Mouse (Mus musculus): Measurements from ENCODE around the gene Col1a1.
"Not testable (repeated sequence)": the region's sequence is repeated elsewhere in the genome, so short reads cannot be mapped to it uniquely, and the experiment has no call there.

Gene Col1a1

DNA sequence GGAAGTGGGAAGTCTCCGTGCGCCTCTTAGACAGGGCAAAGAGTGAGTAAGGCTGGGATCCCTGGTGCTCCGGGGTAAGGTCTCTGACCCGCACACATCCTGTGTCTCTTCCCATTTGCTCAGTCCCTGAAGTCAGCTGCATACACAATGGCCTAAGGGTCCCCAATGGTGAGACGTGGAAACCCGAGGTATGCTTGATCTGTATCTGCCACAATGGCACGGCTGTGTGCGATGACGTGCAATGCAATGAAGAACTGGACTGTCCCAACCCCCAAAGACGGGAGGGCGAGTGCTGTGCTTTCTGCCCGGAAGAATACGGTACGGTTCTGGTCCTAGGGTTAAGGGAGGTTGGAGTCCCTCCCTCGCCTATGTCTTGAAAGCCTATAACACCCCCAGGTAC lies 1.8 kb downstream of the Col1a1 start:
- no peak for DNase-seq (ENCODE audit: extremely low spot score)

DNA sequence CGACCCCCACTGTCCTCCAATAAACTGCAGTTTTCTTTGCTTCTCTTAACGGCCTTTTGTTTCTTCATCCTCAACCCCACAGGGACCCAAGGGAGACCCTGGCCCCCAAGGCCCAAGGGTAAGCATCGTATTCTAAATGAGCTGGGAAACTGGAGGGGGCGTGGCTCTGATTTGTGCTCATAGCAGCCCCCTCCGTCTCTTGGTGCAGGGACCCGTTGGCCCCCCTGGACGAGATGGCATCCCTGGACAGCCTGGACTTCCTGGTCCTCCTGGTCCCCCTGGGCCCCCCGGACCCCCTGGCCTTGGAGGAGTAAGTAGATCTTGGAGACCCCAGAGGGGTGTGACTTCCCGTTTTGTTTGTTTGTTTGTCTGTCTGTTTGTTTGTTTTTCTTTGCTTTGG lies 2.3 kb downstream of the Col1a1 start:
- no peak for DNase-seq (ENCODE audit: extremely low spot score)

DNA sequence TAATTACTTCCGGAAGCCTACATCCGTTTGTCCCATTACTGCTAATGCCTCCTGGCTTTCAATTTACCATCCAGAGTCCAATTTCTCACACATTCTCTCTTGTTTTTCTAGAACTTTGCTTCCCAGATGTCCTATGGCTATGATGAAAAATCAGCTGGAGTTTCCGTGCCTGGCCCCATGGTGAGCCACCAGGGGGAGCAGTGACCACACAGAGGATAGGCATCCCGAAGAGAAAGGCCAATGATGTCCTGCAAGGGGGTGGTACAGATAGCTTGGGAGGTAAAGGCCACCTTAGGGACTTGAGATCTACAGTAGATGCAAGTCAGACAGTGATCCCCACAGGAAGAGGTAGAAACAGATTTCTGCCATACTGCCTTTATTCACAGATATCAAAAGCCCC lies 3.3 kb downstream of the Col1a1 start:
- peak; percentile 69 for DNase-seq (ENCODE audit: extremely low spot score)

DNA sequence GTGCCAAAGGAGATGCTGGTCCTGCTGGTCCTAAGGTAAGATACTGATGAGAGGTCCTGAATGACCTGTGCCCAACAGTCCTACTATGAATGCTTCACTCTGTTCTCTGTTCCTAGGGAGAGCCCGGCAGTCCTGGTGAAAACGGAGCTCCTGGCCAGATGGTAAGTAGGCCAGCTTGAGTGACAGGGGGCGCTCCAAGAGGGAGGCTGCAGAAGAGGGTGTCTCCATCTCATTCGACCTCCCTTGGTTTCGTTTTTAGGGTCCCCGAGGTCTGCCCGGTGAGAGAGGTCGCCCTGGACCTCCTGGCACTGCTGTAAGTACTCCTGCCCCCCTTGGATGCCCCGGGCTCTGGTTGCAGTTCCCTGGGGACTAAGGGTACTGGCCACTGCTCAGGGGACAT lies 5.1 kb downstream of the Col1a1 start:
- no peak for DNase-seq (ENCODE audit: extremely low spot score)

DNA sequence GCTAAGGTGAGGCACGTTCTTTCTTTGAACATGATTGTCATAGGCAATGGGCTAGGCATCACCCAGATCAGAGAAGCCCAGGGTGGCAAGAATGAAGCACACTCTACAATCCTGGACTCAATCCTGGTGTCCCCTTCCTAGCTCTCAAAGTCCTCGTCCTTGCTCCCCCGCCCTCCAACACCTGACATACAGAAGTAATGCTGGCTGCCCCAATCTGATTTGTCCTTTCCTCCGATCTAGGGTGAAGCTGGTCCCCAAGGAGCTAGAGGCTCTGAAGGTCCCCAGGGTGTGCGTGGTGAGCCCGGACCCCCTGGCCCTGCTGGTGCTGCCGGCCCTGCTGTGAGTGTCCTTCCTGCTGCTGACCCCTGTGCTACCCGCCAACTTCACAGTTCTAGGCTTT lies 5.8 kb downstream of the Col1a1 start:
- no peak for DNase-seq (ENCODE audit: extremely low spot score)

DNA sequence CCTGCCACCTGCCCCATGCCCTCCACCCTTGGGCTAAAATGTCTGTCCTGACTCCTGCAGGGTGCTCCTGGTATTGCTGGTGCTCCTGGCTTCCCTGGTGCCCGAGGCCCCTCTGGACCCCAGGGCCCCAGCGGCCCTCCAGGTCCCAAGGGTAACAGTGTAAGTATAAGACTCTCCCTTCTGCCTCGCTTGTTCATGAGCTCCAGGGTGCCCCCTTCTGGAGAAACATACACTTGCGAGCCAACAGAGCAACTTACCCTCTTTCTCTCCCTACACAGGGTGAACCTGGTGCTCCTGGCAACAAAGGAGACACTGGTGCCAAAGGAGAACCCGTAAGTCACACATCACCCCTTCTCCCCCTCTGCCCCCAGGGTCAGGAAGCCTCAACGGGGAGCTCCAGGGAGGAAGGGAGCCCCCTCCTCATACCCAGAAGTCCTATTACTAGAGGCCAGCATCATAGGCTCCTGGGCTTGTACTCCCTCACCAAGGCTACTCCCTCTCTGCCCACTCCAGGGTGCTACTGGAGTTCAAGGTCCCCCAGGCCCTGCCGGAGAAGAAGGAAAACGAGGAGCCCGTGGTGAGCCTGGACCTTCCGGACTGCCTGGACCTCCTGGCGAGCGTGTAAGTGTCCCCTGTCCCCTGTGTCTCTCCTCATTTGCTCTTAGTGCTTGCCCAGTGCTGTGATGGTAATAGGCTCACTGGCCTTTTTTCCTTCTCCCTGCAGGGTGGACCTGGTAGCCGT lies 6.4 kb downstream of the Col1a1 start:
- DNase-seq (ENCODE audit: extremely low spot score) = peak; percentile 28

DNA sequence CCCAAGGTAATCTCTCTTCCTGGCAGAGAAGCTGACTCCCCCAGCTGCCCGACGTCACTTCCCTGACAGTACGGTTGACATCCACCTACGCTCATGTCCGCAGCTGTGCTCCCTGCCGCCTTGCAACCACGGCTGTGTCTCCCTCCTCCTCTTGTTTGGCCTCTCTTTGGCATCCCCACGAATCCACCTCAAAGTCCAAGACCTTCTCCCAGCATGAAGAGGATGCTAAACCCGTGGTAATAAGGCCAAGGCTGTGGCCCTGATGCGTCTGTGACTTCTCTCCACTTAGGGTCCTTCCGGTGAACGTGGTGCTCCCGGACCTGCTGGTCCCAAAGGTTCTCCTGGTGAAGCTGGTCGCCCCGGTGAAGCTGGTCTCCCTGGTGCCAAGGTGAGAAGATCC lies 7.0 kb downstream of the Col1a1 start:
- no peak for DNase-seq (ENCODE audit: extremely low spot score)

DNA sequence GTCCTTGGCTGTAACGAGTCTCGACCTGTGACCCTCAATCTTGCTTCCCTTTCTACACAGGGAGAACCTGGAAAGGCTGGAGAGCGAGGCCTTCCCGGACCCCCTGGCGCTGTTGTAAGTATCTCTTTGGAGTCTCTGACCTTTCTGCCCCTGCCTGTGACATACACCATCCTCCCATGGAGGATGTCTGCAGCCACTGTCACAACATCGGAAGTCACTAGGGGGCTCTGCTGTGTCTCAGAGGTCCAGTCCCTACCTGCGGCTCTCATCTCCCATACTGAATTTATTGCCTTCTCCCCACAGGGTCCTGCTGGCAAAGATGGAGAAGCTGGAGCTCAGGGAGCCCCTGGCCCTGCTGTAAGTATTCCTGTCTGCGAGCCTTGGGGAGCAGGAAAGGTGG lies 8.3 kb downstream of the Col1a1 start:
- DNase-seq (ENCODE audit: extremely low spot score) = no peak

DNA sequence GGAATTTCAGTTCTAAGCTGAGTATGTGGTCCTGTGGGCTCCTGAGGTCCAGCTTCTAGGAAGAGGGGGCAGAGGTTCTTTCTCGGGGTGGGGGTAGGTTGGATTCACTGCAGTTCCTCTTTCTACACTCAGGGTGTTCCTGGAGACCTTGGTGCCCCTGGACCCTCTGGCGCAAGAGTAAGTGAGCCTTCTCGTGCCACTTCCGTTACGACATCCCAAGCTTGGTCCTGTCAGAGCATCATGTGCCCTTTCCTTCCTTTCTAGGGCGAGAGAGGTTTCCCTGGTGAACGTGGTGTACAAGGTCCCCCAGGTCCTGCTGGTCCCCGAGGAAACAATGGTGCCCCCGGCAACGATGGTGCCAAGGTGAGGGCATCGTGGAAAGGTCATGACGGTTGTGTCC lies 9.2 kb downstream of the Col1a1 start:
- no peak for DNase-seq (ENCODE audit: extremely low spot score)

DNA sequence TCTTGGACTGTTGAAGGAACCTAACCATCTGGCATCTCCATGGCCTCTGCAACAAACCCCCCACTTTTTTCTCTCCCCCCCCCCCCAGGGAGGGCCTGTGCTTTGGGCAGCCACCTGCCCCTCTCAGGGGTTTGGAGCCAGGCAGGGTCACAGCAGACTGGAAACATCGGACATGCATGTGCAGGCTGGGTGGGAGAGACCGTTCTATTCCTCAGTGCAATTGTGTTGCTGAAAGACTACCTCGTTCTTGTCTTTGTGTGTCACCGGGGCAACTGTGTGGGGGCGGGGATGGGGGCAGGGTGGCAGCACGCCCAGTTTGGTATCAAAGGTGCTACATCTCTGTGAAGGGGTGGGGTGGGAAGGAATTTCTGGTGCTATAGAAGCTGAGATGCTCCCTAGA lies 16.1 kb downstream of the Col1a1 start:
- DNase-seq (ENCODE audit: extremely low spot score) = peak; percentile 47

DNA sequence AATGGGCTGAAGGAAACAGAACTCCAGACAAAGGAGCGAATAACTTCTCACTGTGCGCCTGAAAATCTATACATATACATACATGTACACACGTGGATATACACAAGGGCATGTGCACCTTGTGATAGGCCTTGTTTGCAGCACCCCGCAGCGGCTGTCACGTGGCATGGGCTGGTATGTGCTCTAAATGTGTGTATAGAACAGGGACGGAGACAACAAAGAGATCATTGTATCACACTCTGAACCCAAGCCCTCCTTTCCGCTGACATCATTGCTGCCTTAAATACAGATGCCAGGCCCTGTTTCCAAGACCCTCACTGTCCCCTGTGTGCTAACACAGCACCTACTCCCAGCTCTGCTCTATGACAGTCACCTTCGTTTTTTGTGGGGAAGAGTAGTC lies 19.1 kb downstream of the Col1a1 start:
- DNase-seq (ENCODE audit: extremely low spot score) = no peak

DNA sequence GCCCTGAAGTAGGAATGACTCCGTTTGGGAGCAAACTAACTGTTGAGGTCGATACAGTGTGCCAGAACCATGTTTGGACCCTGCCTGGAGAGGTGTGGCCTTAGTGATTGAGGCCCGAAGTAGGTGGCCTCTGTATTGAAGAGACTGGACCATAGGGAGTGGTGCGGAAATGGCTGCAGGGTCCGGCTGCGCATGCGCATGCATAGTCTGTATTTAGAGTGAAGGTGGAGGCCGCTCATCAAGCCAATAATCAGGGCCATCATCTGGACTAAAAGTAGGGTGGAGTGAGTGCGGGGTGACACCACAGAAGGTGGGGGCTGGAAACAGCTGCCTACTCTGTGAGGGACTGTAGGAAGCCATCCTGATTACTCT lies 21.7 kb downstream of the Col1a1 start:
- no peak for DNase-seq (ENCODE audit: extremely low spot score)

DNA sequence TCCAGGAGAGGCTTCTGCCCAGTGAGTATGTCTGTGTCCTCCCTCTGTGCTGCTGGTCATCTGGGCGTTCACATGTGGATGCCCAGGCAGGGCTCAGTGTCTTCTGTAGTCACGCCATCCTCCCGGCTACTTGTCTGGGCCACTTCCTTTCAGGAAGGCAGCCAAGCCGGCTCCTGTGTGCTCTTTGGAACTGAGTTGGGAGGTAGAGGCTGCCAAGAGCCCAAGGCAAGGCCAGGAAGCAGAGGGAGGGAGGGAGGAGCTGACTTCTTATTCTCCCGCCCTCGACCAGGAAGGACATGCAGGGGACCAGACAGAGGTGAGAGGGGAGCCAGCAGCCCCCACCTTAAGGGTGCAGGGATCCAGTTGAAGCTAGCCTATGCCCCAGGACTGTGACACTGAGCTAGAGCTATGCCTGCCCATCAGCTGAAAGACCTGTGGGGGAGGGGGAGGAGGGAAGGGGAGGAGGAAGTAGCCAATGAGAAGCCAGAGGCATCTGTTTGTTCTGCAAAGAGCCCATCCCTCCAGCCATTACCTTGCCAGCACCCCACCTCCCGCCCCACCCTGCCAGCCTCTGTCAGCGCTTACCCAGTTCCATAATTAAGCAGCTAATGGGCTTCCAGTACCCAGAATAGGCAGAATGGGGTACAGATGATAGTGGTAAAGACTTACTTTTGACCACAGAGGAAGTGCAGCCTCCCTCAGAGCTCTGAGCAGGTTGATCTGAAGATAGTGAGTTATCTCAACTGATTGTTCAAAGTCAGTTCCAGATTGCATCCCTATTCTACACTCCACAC lies 22.2 kb downstream of the Col1a1 start:
- peak; percentile 18 for DNase-seq (ENCODE audit: extremely low spot score)

DNA sequence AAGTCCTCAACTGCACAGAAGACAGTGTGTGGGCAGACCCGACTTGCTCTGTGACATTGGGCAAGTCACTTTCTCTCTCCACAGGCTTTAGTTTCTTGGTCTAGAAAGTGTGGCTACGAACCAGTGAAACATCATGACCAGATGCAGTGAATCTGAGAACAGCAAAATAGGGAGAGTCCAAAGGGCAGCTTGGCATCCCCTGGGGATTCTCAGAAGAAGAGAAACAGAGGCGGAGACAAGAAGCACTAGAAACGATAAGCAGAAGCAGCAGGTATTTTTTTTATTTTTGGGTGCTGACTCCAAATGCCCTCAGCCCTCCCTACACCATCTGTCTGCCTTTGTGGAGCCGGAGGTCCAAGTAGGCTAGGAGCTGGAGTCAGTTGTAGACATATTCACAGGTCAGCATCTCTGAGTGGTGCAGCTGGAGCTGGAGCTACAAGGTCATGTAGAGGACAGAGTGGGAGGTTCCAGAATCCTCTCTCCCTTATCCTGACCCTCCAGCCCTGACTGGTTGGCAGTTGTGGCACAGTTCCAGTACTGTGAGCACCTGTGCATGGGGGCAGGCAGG lies 26.6 kb downstream of the Col1a1 start:
- DNase-seq (ENCODE audit: extremely low spot score) = no peak

DNA sequence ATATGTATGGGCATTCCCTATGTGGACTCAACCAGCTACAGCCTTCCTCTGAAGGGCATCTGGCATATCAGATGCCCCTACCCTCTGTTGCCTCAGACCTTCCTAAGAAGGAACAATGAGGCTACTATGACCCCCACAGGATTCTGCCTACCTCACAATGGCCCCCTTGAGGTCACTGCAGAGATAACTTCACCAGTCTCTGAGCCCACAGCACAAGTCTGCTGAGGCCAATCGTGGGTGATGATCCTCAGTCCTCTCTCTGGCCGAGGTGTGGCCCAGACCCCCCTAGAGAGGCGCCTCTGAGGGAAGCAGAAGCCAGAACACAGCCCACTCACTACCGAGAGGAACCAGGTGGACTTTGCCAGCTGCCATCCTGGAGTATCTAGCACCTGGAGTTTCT lies 31.4 kb downstream of the Col1a1 start, which contains the start of gene Hils1:
TSS of gene Hils1 (plus strand) at position 175 of the 400 bp plus-strand sequence.
- no peak for DNase-seq (ENCODE audit: extremely low spot score)

DNA sequence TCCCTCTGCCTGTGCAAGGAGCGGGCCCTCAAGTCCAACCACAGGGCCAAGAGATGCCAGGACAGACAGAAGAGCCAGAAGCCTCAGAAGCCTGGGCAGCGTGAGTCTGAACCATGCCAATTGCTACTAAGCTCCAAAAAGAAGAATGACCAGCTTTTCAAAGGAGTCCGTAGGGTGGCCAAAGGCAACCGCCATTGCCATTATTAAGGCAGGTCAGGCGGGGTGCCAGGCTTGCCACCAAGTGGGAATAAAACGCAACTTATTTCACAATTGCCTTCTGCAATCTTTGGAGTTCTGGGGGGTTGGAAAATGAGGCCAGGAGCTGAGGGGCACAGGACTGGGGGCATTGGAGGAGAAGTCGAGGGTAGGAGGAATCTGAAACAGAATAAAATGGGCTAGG lies 32.2 kb downstream of the Col1a1 start:
- no peak for DNase-seq (ENCODE audit: extremely low spot score)

DNA sequence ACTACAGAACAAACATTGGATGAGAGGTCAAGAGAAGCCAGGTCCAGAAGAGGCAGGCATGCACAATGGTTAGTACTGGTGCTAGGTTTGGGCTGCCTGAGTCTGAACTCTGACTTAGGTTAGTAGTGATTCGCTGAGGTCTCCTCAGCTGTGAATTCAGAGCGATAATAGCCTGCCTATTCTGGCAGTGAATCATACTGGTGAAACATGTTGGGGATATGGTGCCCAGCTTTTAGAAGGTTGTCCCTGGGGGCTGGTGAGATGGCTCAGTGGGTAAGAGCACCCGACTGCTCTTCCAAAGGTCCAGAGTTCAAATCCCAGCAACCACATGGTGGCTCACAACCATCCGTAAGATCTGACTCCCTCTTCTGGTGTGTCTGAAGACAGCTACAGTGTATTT lies 33.7 kb downstream of the Col1a1 start:
- DNase-seq (ENCODE audit: extremely low spot score) = not testable (repeated sequence)

DNA sequence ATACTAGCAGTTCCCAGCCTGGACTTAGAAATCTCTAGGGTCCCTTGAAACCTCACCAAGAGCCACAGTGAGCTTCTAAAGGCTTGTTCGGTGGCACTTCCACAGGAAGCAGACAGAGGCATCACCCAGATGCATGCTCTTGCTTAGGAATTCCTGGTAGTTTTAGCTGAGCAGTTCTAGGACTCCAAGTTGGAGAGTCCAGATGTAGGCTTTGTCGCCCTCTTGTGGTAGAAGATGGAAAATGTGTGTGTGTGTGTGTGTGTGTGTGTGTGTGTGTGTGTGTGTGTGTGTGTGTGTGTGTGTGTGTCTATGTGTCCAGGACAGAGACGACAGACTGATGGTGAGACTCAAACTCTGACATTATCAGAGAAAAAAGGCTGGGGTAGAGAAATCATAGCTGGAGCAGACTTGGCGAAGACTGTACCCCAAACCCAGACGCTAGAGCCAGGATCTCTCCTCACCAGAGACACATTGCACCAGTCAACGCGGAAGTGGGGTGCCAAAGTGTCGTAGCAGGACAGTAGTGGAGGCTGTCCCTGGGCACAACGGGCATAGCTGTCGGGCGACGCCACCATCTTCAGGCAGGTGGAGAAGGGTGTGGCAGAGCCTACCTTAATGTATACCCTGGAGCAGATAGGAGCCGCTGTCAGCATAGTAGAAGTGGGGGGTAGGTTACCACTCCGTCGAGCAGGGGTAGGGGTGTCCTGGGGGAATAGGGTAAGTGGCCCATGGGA lies 34.4 kb downstream of the Col1a1 start:
- peak; percentile 67 for DNase-seq (ENCODE audit: extremely low spot score)

DNA sequence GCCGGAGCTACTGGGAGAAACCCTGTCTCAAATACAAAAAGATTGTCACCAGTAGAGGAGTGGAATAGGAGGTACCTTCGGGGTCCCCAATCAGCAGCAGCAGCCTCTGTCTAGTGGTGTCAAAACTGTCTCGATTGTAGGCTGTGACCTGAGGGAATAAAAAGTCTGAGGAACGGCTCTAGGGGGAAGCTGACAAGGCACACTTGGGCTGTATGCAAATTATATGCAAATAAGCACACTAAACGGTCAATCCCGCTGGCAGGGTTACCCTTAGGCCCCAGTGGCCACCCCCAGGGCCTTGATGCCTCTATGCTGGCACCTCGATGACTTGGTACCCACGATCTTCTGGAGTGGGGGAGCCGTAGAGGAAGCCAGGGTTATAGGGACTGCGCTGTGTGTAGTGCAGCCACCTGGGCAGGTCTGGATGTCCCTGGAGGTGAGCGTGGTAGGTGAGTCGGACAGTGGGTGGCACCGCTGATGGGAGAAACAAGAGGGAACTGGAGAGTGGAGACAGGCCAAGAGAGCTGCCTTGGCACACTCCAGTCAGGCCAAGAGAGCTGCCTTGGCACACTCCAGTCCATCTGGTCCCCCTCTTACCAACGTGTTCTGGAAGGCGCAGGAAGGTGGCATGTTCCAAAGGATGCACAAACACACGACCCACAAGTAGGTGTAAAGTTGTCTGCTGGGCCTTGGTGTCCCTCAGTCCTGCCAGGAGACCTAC lies 36.0 kb downstream of the Col1a1 start:
- DNase-seq (ENCODE audit: extremely low spot score) = no peak

DNA sequence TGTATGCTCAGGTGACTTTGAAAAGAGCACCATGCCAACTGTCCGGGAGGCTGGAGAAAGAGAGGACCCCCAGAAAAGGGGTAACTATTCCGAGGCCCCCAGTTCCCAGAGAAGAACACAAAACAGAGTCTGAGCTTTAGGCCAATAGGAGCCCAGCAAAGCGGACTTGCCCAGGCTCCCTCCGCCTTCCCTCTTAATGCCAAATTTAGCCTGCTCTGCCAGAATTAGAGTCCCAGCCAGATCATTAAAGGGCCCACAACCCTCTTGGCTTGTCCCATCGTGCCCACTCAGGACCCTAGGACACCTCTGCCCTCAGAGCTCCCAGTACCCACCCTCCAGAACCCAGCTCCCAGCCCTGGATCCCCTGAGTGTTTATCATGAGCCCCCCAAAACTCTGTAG lies 36.9 kb downstream of the Col1a1 start:
- no peak for DNase-seq (ENCODE audit: extremely low spot score)

DNA sequence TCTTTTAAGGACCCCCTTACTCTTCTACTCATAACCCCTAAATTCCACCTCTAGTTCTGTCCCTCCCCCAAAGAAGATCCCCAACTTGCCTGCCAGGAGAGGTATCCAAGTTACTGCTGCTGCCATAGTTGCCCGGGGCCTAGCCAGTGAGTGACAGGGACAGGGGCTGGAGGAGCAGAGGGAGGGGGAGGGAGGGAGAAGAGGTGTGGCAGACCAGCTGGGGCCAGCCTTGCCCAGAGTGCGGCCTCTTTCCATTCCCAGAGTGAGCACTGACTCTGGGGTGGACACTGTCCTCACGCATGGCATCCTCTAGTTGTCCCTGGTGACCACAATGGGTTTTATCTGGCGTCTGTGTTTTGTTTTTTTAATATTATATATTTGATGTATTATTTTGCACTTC lies 37.3 kb downstream of the Col1a1 start:
- DNase-seq (ENCODE audit: extremely low spot score) = no peak

DNA sequence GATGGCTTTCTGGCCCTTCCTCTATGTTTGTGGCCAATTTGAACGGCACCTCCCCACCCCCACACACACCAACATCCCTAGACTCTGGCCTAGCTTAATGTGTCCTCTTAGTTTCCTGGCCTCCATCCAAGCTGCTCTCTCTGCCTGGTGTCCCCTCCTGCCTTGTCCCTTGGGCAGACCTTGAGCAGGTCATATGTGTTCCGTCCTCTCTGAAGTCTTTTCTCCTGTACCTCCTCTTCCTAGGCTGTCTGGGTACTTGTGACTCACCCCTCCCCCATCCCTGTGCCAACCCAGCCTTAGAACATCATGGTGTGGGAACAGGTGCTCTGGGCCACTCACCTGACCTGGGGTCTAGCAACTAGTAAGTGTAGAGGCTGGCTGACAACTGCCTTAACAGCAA lies 38.9 kb downstream of the Col1a1 start:
- DNase-seq (ENCODE audit: extremely low spot score) = no peak

All from embryo, embryonic 9.5 days (tissue).